Mouse (Mus musculus): ENCODE measurements around the gene Hist1h2aa.

GRCm38 (mm10) chr13:23930461-23930860 is 3.8 kb upstream of the Hist1h2aa start:
- TF ChIP-seq POLR2A (IDR thresholded peaks at IDR 0.05; ENCODE audit: low read depth, low read length) (no peak), CTCF (IDR thresholded peaks at IDR 0.05; ENCODE audit: extremely low read depth, insufficient read length, insufficient replicate concordance, low read depth, low read length) (no peak)
